Mouse (Mus musculus) intestine, embryonic 16.5 days (tissue): ENCODE data around the gene 1700021F05Rik. TPM values are rescaled to one million over a fixed set of nuclear protein-coding genes. Genes with fewer than 3 reads are reported as not detected.

Source experiments
- ATAC-seq: fragments of 200-750 bp; cut with Nextera tagmentation; 2 replicates; pipeline ENCODE4 v1.8.0; 2017; ENCODE audit warnings: moderate TSS enrichment, moderate library complexity
- H3K27ac ChIP-seq: fragments of 300-500 bp; sonication (generic); 2 replicates; pipeline ENCODE4 v1.5.1; 2014; ENCODE audit warnings: mild to moderate bottlenecking, low read length
- H3K27me3 ChIP-seq: fragments of 300-500 bp; sonication (generic); replicated peaks from 2 replicates; pipeline ENCODE4 v1.6.1; 2014; ENCODE audit warnings: low read length, control low read depth, mixed read lengths; ENCODE audit not compliant: control insufficient read depth, insufficient read depth
- H3K36me3 ChIP-seq: fragments of 300-500 bp; sonication (generic); 2 replicates; pipeline ENCODE4 v1.6.1; 2014; ENCODE audit warnings: low read length, control low read depth; ENCODE audit not compliant: control insufficient read depth, insufficient read depth
- H3K4me1 ChIP-seq: fragments of 300-500 bp; sonication (generic); 2 replicates; pipeline ENCODE4 v1.6.1; 2014; ENCODE audit warnings: low read length, control low read depth, mixed read lengths; ENCODE audit not compliant: control insufficient read depth, insufficient read depth
- H3K4me2 ChIP-seq: fragments of 300-500 bp; sonication (generic); 2 replicates; pipeline ENCODE4 v1.6.1; 2014; ENCODE audit warnings: low read depth, low read length, control low read depth
- H3K4me3 ChIP-seq: fragments of 300-500 bp; sonication (generic); 2 replicates; pipeline ENCODE4 v1.5.1; 2014; ENCODE audit warnings: mild to moderate bottlenecking, low read length
- H3K9ac ChIP-seq: fragments of 300-500 bp; sonication (generic); 2 replicates; pipeline ENCODE4 v1.6.1; 2014; ENCODE audit warnings: low read depth, low read length
- H3K9me3 ChIP-seq: fragments of 300-500 bp; sonication (generic); 2 replicates; pipeline ENCODE4 v1.6.1; 2016; ENCODE audit warnings: low read length, control low read depth; ENCODE audit not compliant: control insufficient read depth
- WGBS: fragments of 180-500 bp; shearing (Covaris S2); extraction: QIAGEN DNeasy Blood & Tissue Kit; methylation state at CpG from one replicate; pipeline ENCODE4 v1.1.7; 2014; 5-methylcytosine and 5-hydroxymethylcytosine counted together
- polyA plus RNA-seq: library from polyadenylated mRNA; unstranded; fragments of >200 nt; fragmentation: Nextera tagmentation; extraction: Ambion mirVana; gene quantifications from 2 replicates; pipeline ENCODE4 v1.2.1, GENCODE M21; 2015

The 1700021F05Rik gene
- polyA plus RNA-seq, result 69.6 and 78.8 TPM in 2 replicates

GRCm38 (mm10) chr10:43540442-43541152 is at the start of gene 1700021F05Rik:
Gene 1700021F05Rik (minus strand): TSS chr10:43540994.
- ATAC-seq, result peak; percentile 99
- Histone ChIP-seq H3K4me1 (peaks cover 15% of the 10 kb centered on the region), H3K9me3 (no peaks in the 10 kb centered on the region), H3K27me3 (no peaks in the 10 kb centered on the region), H3K36me3 (no peaks in the 10 kb centered on the region), H3K27ac (peak within 1 kb of the TSS; percentile 82), H3K4me3 (peak within 1 kb of the TSS; percentile 86), H3K4me2 (peak within 1 kb of the TSS; percentile 73), H3K9ac (peak within 1 kb of the TSS; percentile 96)
- WGBS, result 0% methylated on average over 52 of the region's 56 CpGs

- peak; percentile 87 for ATAC-seq
- Histone ChIP-seq H3K4me1 (0 out of 2 replicates have a peak, but pooled peaks cover 5% of the 10 kb centered on the region), H3K36me3 (no peaks in the 10 kb centered on the region), H3K27ac (peak overlapping the region; percentile 76), H3K4me3 (no peak overlapping the region), H3K27me3 (no peaks in the 10 kb centered on the region), H3K9me3 (no peaks in the 10 kb centered on the region), H3K4me2 (peak overlapping the region; percentile 21; the same call in 1 of the 2 replicates), H3K9ac (no peak overlapping the region)
- 63% methylated on average over 8 of the region's 8 CpGs for WGBS
These were observed 47.8 kb upstream of the 1700021F05Rik start for GRCm38 (mm10) chr10:43588470-43589177.

- 0 out of 2 replicates have a peak, but pooled peaks cover 11% of the 10 kb centered on the region for H3K4me1 ChIP-seq
- H3K36me3 ChIP-seq, result 0 out of 2 replicates have a peak, but pooled peaks cover 5% of the 10 kb centered on the region
- H3K9ac ChIP-seq, result no peak overlapping the region
- H3K4me3 ChIP-seq, result no peak overlapping the region
- 87% methylated on average over 4 of the region's 4 CpGs for WGBS
- no peak overlapping the region for H3K4me2 ChIP-seq
- H3K9me3 ChIP-seq, result no peaks in the 10 kb centered on the region
- ATAC-seq, result no peak
- H3K27me3 ChIP-seq, result no peaks in the 10 kb centered on the region
- no peak overlapping the region for H3K27ac ChIP-seq
These were observed 43.7 kb upstream of the 1700021F05Rik start for GRCm38 (mm10) chr10:43584538-43584937.

- whole genome bisulfite sequencing, result 52% methylated on average over 3 of the region's 3 CpGs
- peak overlapping the region; percentile 72 for H3K4me3 ChIP-seq
- H3K27ac ChIP-seq, result peak overlapping the region; percentile 77
- ATAC-seq, result no peak
- H3K4me2 ChIP-seq, result peak overlapping the region; percentile 93
- H3K27me3 ChIP-seq, result no peaks in the 10 kb centered on the region
- H3K4me1 ChIP-seq, result peaks cover 8% of the 10 kb centered on the region; the same call in 1 of the 2 replicates
- H3K9me3 ChIP-seq, result no peaks in the 10 kb centered on the region
- 0 out of 2 replicates have a peak, but pooled peaks cover 5% of the 10 kb centered on the region for H3K36me3 ChIP-seq
- H3K9ac ChIP-seq, result peak overlapping the region; percentile 86; the same call in 1 of the 2 replicates
These were observed 40.5 kb upstream of the 1700021F05Rik start for GRCm38 (mm10) chr10:43581260-43581659.

- ATAC-seq, result peak; percentile 24
- no peaks in the 10 kb centered on the region for H3K9me3 ChIP-seq
- H3K4me2 ChIP-seq, result peak overlapping the region; percentile 93
- H3K27ac ChIP-seq, result peak overlapping the region; percentile 77
- no peaks in the 10 kb centered on the region for H3K27me3 ChIP-seq
- peaks cover 8% of the 10 kb centered on the region; the same call in 1 of the 2 replicates for H3K4me1 ChIP-seq
- peak overlapping the region; percentile 72 for H3K4me3 ChIP-seq
- H3K9ac ChIP-seq, result peak overlapping the region; percentile 86
- WGBS, result under 1% methylated on average over 15 of the region's 15 CpGs
- 0 out of 2 replicates have a peak, but pooled peaks cover 5% of the 10 kb centered on the region for H3K36me3 ChIP-seq
These were observed 39.9 kb upstream of the 1700021F05Rik start for GRCm38 (mm10) chr10:43580649-43581078.

GRCm38 (mm10) chr10:43579381-43580261 is 38.8 kb upstream of the 1700021F05Rik start:
- WGBS, result under 1% methylated on average over 48 of the region's 49 CpGs
- Histone ChIP-seq H3K27me3 (no peaks in the 10 kb centered on the region), H3K4me2 (peak overlapping the region; percentile 93), H3K36me3 (0 out of 2 replicates have a peak, but pooled peaks cover 5% of the 10 kb centered on the region), H3K27ac (peak overlapping the region; percentile 88), H3K4me1 (peaks cover 8% of the 10 kb centered on the region; the same call in 1 of the 2 replicates), H3K9me3 (no peaks in the 10 kb centered on the region), H3K4me3 (peak overlapping the region; percentile 72), H3K9ac (peak overlapping the region; percentile 86)
- ATAC-seq, result peak; percentile 30

- H3K27ac ChIP-seq, result peak overlapping the region; percentile 96
- H3K27me3 ChIP-seq, result no peaks in the 10 kb centered on the region
- peak; percentile 87 for ATAC-seq
- H3K36me3 ChIP-seq, result 0 out of 2 replicates have a peak, but pooled peaks cover 5% of the 10 kb centered on the region
- H3K9me3 ChIP-seq, result no peaks in the 10 kb centered on the region
- WGBS, result 0% methylated on average over 59 of the region's 65 CpGs
- peak overlapping the region; percentile 86 for H3K9ac ChIP-seq
- peaks cover 8% of the 10 kb centered on the region; the same call in 1 of the 2 replicates for H3K4me1 ChIP-seq
- peak overlapping the region; percentile 72 for H3K4me3 ChIP-seq
- peak overlapping the region; percentile 93 for H3K4me2 ChIP-seq
These were observed 38.1 kb upstream of the 1700021F05Rik start for GRCm38 (mm10) chr10:43578754-43579380.

- peak overlapping the region; percentile 96 for H3K27ac ChIP-seq
- no peaks in the 10 kb centered on the region for H3K9me3 ChIP-seq
- no peaks in the 10 kb centered on the region for H3K27me3 ChIP-seq
- H3K4me1 ChIP-seq, result peaks cover 8% of the 10 kb centered on the region; the same call in 1 of the 2 replicates
- H3K4me2 ChIP-seq, result peak overlapping the region; percentile 93
- peak overlapping the region; percentile 86 for H3K9ac ChIP-seq
- peak overlapping the region; percentile 72 for H3K4me3 ChIP-seq
- 0 out of 2 replicates have a peak, but pooled peaks cover 5% of the 10 kb centered on the region for H3K36me3 ChIP-seq
- 0% methylated on average over 32 of the region's 32 CpGs for WGBS
- peak; percentile 59 for ATAC-seq
These were observed 37.6 kb upstream of the 1700021F05Rik start for GRCm38 (mm10) chr10:43578366-43578753.
